Mouse (Mus musculus): ENCODE results near the gene Degs2.
"Not testable (repeated sequence)": the region's sequence is repeated elsewhere in the genome, so short reads cannot be mapped to it uniquely, and the experiment has no call there.

Degs2 gene

DNA sequence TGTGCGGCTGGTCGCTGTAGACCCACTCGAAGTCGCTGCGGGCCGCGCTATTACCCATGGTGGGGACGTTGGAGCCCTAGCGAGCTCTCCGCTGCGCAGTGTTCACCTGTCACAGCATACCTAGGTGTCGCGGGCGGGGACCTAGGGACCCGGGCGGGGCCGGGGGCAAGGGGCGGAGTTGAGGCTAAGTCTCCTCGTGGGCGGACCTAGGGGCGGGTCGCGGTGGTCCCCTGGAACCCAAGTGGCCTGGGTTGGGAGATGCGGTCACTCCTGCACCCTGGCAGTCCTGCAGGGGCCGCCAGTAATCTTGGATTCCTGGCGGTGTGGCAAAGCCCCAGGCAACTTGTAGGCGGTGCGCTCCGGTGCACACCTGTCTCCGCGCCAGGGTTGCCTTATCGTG lies at the start of gene Degs2:
Gene Degs2, minus strand, starts transcription at position 131 of the 400 bp plus-strand sequence.
- no peak for DNase-seq (ENCODE audit: low read depth, low spot score)

GRCm38 (mm10) chr12:108751790-108752189 lies 49.7 kb upstream of the Degs2 start:
- DNase-seq (ENCODE audit: low read depth, low spot score): no peak

DNA sequence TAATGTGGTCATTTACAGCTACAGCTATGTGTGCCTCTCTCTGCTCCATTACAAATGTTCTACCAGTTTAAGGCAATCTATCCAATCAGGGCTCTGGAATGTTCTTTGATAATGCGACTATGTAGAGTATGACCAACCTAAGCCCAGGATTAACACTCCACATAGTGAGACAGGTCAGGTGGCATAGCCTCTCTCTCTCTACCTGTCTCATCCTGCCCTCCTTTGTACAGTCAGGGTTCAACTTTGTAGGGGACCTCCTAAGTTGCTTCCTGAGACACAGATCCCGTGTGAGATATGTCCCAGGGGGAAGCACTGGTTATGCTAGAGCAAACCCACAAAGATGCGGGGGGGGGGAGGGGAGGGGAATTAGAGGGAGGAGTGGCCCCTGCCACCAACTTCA lies 48.1 kb upstream of the Degs2 start:
- no peak for DNase-seq (ENCODE audit: low read depth, low spot score)

- no peak for DNase-seq (ENCODE audit: low read depth, low spot score)
These were observed 47.3 kb upstream of the Degs2 start for GRCm38 (mm10) chr12:108749454-108749853.

- DNase-seq (ENCODE audit: low read depth, low spot score): no peak
These were observed 46.9 kb upstream of the Degs2 start for GRCm38 (mm10) chr12:108749019-108749418.

DNA sequence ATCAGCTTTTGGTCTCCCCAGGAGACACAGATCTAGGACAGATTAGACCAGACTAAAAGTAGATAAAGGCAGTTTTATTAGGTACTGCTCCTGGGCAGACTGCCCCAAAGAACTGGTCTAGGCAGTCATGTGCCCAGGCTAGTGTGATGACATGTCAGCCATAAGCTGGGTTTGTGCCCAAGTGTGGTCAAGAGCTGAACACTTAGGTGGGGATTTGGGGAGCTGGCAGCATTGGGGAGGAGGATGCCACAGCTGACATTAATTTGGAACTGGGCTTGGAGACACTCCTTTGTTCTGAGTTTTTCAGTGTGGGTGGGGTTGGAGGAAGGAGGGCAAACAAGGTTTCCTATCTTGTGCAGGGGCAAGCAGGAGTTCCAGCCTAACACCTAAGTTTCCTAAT lies 43.9 kb upstream of the Degs2 start:
- no peak for DNase-seq (ENCODE audit: low read depth, low spot score)

GRCm38 (mm10) chr12:108742241-108742640 lies 40.1 kb upstream of the Degs2 start:
- no peak for DNase-seq (ENCODE audit: low read depth, low spot score)

- DNase-seq (ENCODE audit: low read depth, low spot score): no peak
These were observed 39.4 kb upstream of the Degs2 start for GRCm38 (mm10) chr12:108741472-108741871.

GRCm38 (mm10) chr12:108738745-108739144 lies 36.6 kb upstream of the Degs2 start:
- DNase-seq (ENCODE audit: low read depth, low spot score): no peak

DNA sequence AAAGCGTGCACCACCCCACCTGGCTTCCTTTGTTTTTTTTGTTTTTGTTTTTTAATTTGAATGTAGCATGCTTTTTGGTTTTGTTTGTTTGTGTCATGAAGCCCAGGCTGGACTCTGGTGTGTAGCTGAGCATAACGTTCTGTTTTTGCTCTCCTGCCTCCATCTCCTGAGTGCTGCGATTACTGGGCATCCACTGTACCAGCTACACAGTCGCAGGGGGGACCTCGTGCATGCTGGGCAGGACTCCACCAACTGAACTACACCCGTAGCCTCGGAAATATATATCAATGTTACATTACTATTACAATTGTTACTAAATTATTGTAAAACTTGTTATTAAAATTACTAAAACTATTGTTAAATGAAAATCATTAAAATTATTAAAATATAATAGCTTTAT lies 35.7 kb upstream of the Degs2 start:
- DNase-seq (ENCODE audit: low read depth, low spot score): no peak

- no peak for DNase-seq (ENCODE audit: low read depth, low spot score)
These were observed 32.3 kb upstream of the Degs2 start for GRCm38 (mm10) chr12:108734386-108734785.

DNA sequence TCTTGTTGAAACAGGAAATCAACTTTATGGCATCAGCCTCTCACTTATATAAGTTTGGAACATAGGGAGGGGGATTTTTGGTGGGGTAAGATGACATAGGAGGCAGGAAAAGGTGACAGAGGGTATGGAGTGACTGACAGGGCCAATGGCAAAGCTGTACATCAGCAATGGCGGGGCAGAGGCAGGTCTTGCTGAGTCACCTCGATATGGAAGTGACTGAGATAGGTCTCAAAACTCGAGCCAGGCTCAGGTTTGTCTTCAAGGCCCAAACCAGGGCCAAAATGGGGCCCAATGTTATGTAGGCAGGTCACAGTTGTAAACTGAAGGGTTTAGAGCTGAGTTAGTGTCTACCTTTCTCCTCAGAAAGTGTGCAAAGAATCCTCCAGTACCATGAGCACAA lies 21.7 kb upstream of the Degs2 start:
- DNase-seq (ENCODE audit: low read depth, low spot score): no peak

DNA sequence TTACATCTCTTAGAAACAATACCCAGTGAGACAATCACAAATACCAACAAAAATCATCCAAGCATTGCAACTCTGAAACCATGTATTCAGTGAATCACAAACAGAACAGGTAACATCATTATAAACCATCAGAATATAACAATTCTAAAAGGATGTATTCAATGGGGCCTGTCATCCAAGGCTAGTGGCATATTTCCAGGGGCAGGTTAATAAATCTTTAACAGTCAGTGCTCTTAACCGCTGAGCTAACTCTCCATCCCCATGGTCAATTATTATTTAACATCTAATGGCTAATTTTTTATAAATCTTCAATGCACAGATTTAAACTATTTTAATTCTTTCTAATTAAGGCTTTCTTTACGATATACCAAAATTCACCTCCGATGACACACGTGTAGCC lies 20.3 kb upstream of the Degs2 start:
- no peak for DNase-seq (ENCODE audit: low read depth, low spot score)

GRCm38 (mm10) chr12:108718485-108718884 lies 16.4 kb upstream of the Degs2 start:
- DNase-seq (ENCODE audit: low read depth, low spot score): no peak

GRCm38 (mm10) chr12:108715854-108716253 lies 13.7 kb upstream of the Degs2 start:
- DNase-seq (ENCODE audit: low read depth, low spot score): no peak

GRCm38 (mm10) chr12:108713972-108714371 lies 11.9 kb upstream of the Degs2 start:
- DNase-seq (ENCODE audit: low read depth, low spot score): not testable (repeated sequence)

DNA sequence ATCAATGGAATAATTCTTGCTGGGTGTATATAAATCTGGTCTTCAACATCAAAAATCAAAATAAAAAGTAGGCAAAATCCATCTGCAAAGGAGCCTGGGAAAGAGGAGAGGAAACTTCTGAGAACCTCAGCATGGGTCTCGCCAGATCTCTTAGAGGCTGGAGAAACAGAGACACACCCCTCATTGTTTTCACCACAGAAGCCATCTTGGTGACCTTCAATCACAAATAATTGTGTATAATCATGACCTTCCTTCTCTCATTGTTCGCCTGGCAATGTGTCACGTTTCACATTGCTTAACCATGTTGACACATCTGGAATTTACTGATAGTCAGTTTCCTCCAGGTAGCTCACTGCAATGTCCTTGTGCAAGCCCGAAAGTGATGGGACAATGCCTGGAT lies 10.4 kb upstream of the Degs2 start:
- no peak for DNase-seq (ENCODE audit: low read depth, low spot score)

GRCm38 (mm10) chr12:108710861-108711615 lies 8.9 kb upstream of the Degs2 start:
- no peak for DNase-seq (ENCODE audit: low read depth, low spot score)

DNA sequence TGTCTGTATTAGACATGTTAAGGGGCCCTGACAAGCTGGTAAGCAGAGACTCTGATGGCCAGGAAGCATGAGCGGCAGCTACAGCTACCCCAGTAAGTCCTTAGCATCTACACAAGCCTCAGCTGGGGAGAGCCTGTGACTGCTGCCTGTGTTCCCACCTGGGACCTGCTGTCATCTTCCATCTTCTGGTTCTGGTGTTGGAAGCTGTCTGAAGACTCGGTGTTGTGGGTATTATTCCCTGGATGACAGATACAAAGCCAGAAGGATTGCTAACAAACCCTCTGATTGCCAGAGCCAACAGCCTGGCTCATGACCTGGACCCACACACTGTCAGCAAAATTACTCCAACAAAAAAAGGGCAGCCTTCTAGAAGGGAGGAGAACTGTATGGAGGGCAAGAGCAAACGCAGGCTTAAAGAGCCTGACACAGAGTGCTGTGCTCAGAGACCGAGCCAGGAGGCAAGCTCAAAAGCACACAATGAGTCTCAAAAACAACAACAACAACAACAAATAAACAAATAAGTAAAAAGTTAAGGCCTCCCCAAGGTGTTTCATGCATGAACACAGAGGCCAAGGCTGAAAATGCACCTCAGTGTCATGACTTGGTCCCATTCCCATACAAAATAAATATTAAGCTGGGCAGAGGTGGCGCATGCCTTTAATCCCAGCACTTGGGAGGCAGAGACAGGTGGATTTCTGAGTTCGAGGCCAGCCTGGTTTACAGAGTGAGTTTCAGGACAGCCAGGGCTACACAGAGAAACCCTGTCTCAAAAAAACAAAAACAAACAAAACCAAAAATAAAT lies 8.1 kb upstream of the Degs2 start:
- no peak for DNase-seq (ENCODE audit: low read depth, low spot score)

DNA sequence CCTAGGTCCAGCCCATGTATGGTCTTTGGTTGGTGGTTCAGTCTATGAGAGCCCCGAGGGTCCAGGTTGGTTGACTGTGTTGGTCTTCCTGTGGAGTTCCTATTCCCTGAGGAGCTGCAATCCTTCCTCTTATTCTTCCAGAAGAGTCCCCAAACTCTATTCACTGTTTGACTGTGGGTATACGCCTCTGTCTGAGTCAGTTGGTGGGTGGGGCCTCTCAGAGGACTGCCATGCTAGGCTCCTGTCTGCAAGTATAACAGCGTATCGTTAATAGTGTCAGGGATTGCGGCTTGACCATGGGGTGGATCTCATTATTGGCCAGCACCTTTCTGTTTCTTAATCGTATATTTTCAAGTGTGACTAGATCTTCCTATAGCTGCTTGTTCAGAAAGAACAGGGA lies 7.3 kb upstream of the Degs2 start:
- no peak for DNase-seq (ENCODE audit: low read depth, low spot score)

GRCm38 (mm10) chr12:108706129-108706528 lies 4.0 kb upstream of the Degs2 start:
- no peak for DNase-seq (ENCODE audit: low read depth, low spot score)

DNA sequence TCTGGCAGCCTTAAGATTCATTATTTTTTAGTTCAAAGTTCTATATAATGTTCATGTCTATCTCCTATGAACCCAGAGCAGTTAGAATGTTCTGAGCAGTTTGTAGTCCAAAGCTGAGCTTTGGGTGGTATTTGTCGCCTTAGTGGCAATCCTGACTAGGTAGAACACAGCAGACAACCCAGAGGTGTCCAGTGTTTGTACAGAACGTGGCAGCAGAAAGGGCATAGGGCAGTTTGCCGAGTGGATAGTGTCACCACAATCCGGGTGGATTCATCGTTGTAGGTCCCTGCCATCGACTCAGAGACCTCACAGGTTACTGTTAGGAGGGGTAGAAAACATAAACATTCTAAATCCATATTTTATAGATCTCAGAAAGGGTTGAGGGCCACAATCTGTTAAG lies 3.4 kb upstream of the Degs2 start:
- no peak for DNase-seq (ENCODE audit: low read depth, low spot score)

DNA sequence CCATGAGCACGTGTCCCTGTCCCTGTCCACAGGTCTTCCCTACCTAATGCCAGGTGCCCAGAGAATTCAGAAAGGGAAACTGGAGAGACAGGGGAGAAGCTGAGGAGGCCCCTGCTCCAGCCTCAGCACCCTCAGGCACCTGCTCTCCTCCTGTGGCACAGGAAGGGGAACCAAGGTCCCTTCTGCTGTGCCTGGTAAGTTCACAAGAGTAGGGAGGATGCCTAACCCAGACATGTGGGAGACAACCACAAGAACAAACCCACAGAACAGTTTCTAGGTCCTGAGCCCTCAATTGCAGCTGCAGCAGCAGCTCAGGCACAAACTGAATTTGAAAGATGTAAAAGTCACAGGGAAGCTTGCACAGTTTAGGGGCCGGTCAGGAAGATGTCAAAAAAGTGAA lies 894 bp downstream of the Degs2 start:
- DNase-seq (ENCODE audit: low read depth, low spot score): no peak

All from embryo, embryonic 11.5 days (tissue).